ENCODE assay signal across 8 mouse cellular contexts in genomic region chr13:28532278-28532677, GRCm38 (mm10).
DNase-seq lines count a peak whose midpoint lies in the region; ATAC-seq lines count a peak whose summit lies in the region.

No protein-coding gene starts in this region.

- peak overlapping the region; percentile 36 for H3K27ac ChIP-seq in heart, embryonic 12.5 days (ENCODE audit: poor library complexity, severe bottlenecking)
- H3K27ac ChIP-seq in kidney, embryonic 15.5 days: peak overlapping the region; percentile 83

- H3K27me3 ChIP-seq in heart, embryonic 12.5 days (replicated peaks): no peaks in the 10 kb centered on the region
- no peaks in the 10 kb centered on the region for H3K27me3 ChIP-seq in kidney, embryonic 15.5 days

- no peak overlapping the region for H3K4me3 ChIP-seq in heart, embryonic 12.5 days
- H3K4me3 ChIP-seq in kidney, embryonic 15.5 days (replicated peaks): no peak overlapping the region

- H3K9ac ChIP-seq in heart, embryonic 12.5 days: no peak overlapping the region
- no peak overlapping the region for H3K9ac ChIP-seq in kidney, embryonic 15.5 days

- H3K4me2 ChIP-seq in heart, embryonic 12.5 days: no peak overlapping the region
- no peak overlapping the region for H3K4me2 ChIP-seq in kidney, embryonic 15.5 days

- peaks cover 23% of the 10 kb centered on the region for H3K4me1 ChIP-seq in heart, embryonic 12.5 days (replicated peaks)
- H3K4me1 ChIP-seq in kidney, embryonic 15.5 days: peaks cover 17% of the 10 kb centered on the region

- 0 out of 2 replicates have a peak, but pooled peaks cover 3% of the 10 kb centered on the region for H3K36me3 ChIP-seq in heart, embryonic 12.5 days
- no peaks in the 10 kb centered on the region for H3K36me3 ChIP-seq in kidney, embryonic 15.5 days

- 0 out of 2 replicates have a peak, but pooled peaks cover 3% of the 10 kb centered on the region for H3K9me3 ChIP-seq in heart, embryonic 12.5 days (replicated peaks)
- H3K9me3 ChIP-seq in kidney, embryonic 15.5 days (replicated peaks): peaks cover 4% of the 10 kb centered on the region; the same call in 1 of the 2 replicates

- WGBS in heart, embryonic 12.5 days: 62% methylated on average over 3 of the region's 3 CpGs
- WGBS in kidney, embryonic 15.5 days: 53% methylated on average over 3 of the region's 3 CpGs

- peak; percentile 88 for DNase-seq in 3T3-L1 (ENCODE audit: low read depth, low spot score)
- peak; percentile 90 for DNase-seq in adrenal gland, adult 2 months
- peak; percentile 77 for DNase-seq in lung, postnatal 14 days
- DNase-seq in left cerebral cortex, adult 18-20 months (ENCODE audit: low spot score in 2 of 2): no peak
- DNase-seq in right cerebral cortex, postnatal 25 days: no peak
- DNase-seq in layer of hippocampus, adult 18-20 months (ENCODE audit: low spot score in 2 of 2): no peak

- ATAC-seq in heart, embryonic 12.5 days (ENCODE audit: insufficient number of reproducible peaks, low FRiP score): no peak
- ATAC-seq in kidney, embryonic 15.5 days (replicated peaks; ENCODE audit: low FRiP score): peak; percentile 90

Comparison
In these comparisons a context has a peak if more than half of its experiments do, and no peak if none do; other contexts are left out.
1. DNase-seq: peak in 3T3-L1 (single experiment), adrenal gland, adult 2 months (single experiment) and lung, postnatal 14 days (single experiment); none in left cerebral cortex, adult 18-20 months (0 of 2), right cerebral cortex, postnatal 25 days (single experiment) and layer of hippocampus, adult 18-20 months (0 of 2).